Mouse (Mus musculus): ENCODE data around the gene Agap2.

- TF ChIP-seq CTCF (IDR thresholded peaks at IDR 0.05; ENCODE audit: borderline replicate concordance, extremely low read depth, insufficient read depth, insufficient read length) (peak; percentile 65; the same call in 1 of the 2 replicates), POLR2A (IDR thresholded peaks at IDR 0.05; ENCODE audit: borderline replicate concordance, extremely low read depth, insufficient read depth, insufficient read length, poor library complexity, severe bottlenecking) (no peak)
Measured at GRCm38 (mm10) chr10:127123436-127123805, 48.3 kb downstream of the Agap2 start.

Data from brain, embryonic 14.5 days (tissue).